Mouse (Mus musculus) layer of hippocampus, adult 8-10 months (tissue): ENCODE results near the gene Col5a1. TPM values are rescaled to one million over a fixed set of nuclear protein-coding genes. Genes with fewer than 3 reads are reported as not detected.

Experiments used
- DNase-seq, 2 experiments: peaks; one replicate each; pipeline ENCODE4 v3.0.0; 2022; ENCODE audit warnings: low spot score in 2 of 2
- total RNA-seq, 4 experiments: library from RNA; stranded (reverse); gene quantifications; 2 replicates each; pipeline ENCODE4 v1.2.4; 2022

The Col5a1 gene
- total RNA-seq, 4 experiments from 2014 or later: 5.5 to 7.7 (median 5.8) TPM

- no peak for DNase-seq
These were observed 623 bp upstream of the Col5a1 start for GRCm38 (mm10) chr2:27885456-27886147.

- DNase-seq: peak in 1 of 2 experiments; percentile 13
These were observed 609 bp downstream of the Col5a1 start for GRCm38 (mm10) chr2:27886608-27887460.

GRCm38 (mm10) chr2:27887461-27888264 is 1.4 kb downstream of the Col5a1 start:
- no peak for DNase-seq

GRCm38 (mm10) chr2:27888603-27889545 is 2.6 kb downstream of the Col5a1 start:
- no peak for DNase-seq

DNA sequence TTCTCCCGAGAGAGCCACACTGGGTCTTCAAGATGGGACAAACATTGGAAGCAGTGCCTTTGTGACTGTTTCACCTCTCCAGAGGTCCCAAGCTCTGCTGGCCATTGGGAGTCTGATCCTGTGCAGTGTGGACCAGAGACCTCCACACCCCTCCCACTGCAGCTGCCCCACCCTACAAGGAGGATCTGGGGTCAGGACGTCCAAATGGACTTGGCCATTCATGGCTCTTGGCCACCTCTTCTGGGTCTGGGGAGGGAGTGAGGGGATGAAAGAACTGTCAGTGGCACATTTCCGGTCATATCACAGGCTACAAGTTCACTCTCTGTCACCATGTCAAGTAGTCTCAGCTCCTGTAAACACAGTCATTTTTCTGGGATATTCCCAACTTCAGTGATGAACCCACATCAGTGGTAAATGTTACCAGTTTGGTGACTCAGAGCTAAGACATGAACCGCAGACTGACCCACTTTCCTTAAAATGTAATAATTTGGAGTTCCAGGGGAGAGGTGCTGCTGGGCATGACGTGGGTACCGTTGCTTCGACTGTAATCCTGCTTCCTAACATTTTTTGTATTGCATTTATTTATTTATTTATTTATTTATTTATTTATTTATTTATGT is 5.8 kb downstream of the Col5a1 start:
- no peak for DNase-seq

DNA sequence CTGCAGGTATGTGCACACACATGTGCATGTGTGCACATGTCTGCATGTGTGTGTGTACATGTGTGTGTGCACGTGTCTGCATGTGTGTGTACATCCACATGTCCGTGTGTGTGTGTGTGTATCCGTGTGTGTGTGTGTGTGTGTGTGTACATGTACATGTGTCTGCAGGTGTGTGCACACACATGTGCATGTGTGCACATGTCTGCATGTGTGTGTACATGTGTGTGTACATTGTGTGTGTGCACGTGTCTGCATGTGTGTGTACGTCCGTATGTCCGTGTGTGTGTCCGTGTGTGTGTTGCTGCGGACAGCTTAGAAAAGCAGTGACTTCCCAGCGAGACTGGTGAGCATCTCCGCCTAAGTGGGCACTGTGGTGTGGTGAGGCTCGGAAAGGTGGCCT is 6.8 kb downstream of the Col5a1 start:
- no peak for DNase-seq

DNA sequence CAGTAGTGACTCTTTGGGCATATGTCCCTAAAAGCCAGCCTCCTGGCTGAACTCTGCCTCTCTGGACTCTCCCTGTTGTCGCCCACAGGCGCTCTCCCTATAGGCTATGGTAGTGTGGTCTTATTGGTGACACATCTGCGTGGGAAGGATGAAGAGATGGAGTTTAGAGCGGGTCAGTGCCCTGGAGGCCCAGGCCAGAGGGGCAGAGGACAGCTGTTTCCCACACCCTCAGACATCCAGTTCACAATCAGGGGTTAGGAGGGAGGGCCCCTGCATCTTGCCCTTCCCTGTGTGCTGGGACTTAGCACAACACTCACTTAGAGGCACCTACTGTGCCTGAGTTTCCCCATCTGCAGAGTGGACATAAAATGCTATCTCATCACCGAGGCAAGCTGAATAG is 8.8 kb downstream of the Col5a1 start:
- no peak for DNase-seq

DNA sequence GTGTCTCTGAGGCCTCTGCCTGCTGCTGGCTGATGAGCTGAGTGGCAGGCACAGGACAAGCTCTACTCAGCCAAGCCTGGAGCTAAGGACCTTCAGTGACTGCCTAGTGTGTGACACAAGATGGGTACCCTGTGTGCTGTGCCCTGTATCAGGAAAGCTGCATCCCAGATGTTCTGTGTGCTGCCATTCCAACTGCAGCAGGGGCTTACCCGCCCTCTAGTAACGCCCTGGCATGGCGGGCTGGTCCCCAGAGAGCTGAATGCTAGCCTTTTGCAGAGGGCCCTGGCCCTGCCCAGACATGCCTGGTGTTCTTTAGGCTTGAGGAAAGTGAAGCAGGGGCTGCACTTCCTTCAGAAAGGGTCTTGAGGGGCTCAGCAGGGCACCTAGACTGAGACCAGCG is 9.4 kb downstream of the Col5a1 start:
- no peak for DNase-seq

GRCm38 (mm10) chr2:27897161-27897560 is 10.9 kb downstream of the Col5a1 start:
- no peak for DNase-seq

- DNase-seq: no peak
These were observed 13.7 kb downstream of the Col5a1 start for GRCm38 (mm10) chr2:27899894-27900293.

DNA sequence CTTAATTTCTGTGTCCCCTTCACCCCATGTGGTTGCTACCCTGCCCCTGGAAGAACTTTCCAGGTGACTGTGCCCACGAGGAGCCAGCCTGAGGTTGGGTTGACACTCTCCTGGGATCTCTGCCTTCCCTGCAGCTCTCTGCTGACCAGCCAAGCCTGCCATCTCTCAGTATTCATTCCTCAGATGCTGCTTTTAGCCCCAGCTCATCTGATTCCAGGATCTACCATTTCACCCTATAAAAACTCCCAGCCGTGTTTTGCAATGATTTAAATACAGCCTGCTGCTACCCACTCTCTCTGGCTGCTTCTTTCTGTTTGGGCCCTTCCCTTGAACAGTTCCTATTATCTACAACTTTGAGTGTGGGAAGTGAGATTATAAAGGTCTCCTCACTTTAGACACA is 14.9 kb downstream of the Col5a1 start:
- DNase-seq: no peak

DNA sequence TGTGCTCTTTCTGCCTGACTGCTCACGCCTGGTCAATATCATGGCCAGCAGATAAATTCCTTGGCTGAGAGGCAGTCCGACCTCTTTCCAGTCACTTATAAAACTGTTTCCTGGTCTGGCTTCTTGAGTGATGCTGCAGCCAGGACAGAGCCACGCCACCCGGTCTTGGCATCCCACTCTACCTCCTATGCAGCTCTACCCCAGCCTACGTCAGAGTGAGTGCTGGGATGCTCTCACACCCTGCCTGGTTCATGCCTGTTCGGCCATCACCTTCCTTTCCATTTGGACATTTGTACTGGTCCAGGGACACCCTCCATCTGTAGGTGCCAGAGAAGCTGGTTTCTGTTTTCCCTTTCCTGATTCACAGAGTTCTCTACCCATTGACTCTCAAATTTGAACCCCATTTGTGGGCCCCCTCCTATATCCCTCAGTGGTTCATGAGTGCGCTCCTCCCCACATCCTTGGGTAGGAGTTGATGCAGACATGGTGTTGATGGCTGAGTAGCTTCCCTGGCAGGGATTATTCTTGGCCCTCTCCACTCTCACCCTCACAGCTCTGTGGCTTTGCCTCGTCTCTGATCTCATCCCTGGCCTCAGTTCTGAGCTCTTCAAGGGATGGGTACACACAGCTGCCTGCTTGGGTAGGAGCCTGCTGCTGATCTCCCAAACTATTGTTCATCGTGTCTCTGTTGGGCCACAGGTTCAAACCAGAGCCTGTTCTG is 15.5 kb downstream of the Col5a1 start:
- no peak for DNase-seq

GRCm38 (mm10) chr2:27902318-27902717 is 16.1 kb downstream of the Col5a1 start:
- no peak for DNase-seq

- no peak for DNase-seq
These were observed 19.2 kb downstream of the Col5a1 start for GRCm38 (mm10) chr2:27905411-27905810.

- DNase-seq: no peak
These were observed 24.3 kb downstream of the Col5a1 start for GRCm38 (mm10) chr2:27910501-27910900.

GRCm38 (mm10) chr2:27912546-27913275 is 26.5 kb downstream of the Col5a1 start:
- no peak for DNase-seq

DNA sequence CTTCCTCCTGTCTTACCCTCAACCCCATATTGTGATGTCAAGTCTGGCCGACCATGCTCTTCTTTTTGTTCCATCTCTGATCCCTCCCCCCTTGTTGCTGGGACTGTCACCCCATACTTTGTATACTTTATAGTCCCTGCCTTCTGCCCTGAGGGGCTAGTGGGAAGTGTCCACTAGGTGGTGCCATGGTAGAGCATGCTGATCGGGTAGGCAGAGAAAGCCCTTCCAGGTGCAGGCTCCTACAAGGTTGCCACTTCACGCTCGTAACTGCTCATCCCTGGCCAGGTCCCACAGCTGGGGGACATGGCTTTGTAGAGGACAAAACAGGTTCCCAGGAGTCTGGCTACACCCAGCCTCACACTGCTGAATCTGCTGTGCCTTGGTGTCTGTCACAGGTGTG is 29.5 kb downstream of the Col5a1 start:
- no peak for DNase-seq

- no peak for DNase-seq
These were observed 30.1 kb downstream of the Col5a1 start for GRCm38 (mm10) chr2:27916316-27916715.

- DNase-seq: no peak
These were observed 31.0 kb downstream of the Col5a1 start for GRCm38 (mm10) chr2:27917177-27917576.
